Mouse (Mus musculus): ENCODE measurements at regions not wholly inside any gene's neighbourhood (a gene's known extent, or its start where the extent isn't known, plus 50 kb on each side); places are given as distances from the start of the nearest gene placed in this dataset.

DNA sequence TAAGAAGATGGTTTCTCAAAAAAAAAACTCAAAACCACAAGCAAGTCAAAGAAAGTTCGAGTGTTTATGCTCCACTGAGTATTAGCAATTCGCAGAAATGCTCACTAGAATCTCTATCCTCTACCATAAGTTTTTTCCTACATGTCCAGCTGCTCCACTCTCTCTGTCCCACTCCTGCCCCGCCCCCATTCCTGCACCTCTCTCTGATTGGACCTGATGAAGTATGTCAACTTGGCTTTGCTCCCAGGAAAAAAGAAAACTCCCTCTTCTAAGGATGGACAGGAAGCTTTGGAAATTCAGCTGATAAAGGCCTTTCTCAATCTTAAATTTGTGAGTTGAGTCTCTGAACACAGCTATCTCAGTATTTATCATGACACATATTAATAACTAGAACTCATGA, 684.4 kb upstream of the 2610301B20Rik start:
- TF ChIP-seq ZNF384 (IDR thresholded peaks at IDR 0.05; ENCODE audit: low read depth, low read length) = no peak
- no peak for TF ChIP-seq ETS1 (conservative IDR thresholded peaks at IDR 0.05; ENCODE audit: low read depth, low read length)
- no peak for TF ChIP-seq HCFC1 (IDR thresholded peaks at IDR 0.05; ENCODE audit: low read depth, low read length)
- no peak for TF ChIP-seq CTCF (conservative IDR thresholded peaks at IDR 0.05 in 1 of 2, IDR thresholded peaks at IDR 0.05 in 1 of 2; ENCODE audit: low read depth in 2 of 2, low read length in 2 of 2)
- no peak for TF ChIP-seq NRF1 (IDR thresholded peaks at IDR 0.05; ENCODE audit: low read depth, low read length)
- TF ChIP-seq RCOR1 (conservative IDR thresholded peaks at IDR 0.05; ENCODE audit: low read depth, low read length) = no peak
- no peak for TF ChIP-seq E2F4 (IDR thresholded peaks at IDR 0.05; ENCODE audit: insufficient replicate concordance, low read depth, low read length)
- no peak for TF ChIP-seq ZMIZ1 (IDR thresholded peaks at IDR 0.05; ENCODE audit: low read depth, low read length)
- TF ChIP-seq TCF12 (IDR thresholded peaks at IDR 0.05; ENCODE audit: low read depth, low read length) = no peak
- no peak for TF ChIP-seq ZKSCAN1 (IDR thresholded peaks at IDR 0.05; ENCODE audit: borderline replicate concordance, low read depth, low read length)
- TF ChIP-seq POLR2A (IDR thresholded peaks at IDR 0.05; ENCODE audit: low read depth, low read length) = no peak
- TF ChIP-seq USF1 (IDR thresholded peaks at IDR 0.05; ENCODE audit: low read depth, low read length) = no peak
